Mouse (Mus musculus): ENCODE data around the gene Ctsd.

GRCm38 (mm10) chr7:142400112-142400749 is 12.4 kb upstream of the Ctsd start:
- TF ChIP-seq CTCF (IDR thresholded peaks at IDR 0.05; ENCODE audit: low read depth), result no peak
- no peak for TF ChIP-seq EP300 (IDR thresholded peaks at IDR 0.05; ENCODE audit: low read depth)
